Comparison of ENCODE assay signal across 9 mouse cellular contexts in the genomic region with DNA sequence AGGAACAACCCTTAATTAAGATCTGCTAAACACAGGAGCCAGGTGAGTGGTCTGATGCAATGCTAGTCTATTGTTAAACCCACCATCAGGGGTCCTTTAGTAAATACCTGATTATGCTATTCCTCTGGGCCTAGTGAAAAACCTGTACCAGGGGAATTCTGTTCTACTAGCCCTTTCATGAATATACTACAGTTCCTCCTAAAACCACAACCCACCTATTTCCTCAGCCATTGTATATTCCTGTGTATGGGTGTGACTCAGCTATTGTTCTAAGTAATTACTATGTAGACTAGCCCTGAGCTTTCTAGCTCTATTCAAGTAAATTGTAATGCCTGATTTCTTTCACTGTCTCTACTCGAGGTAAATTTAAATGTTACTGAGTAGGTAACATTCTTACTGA. TPM values are rescaled to one million over a fixed set of nuclear protein-coding genes. Genes with fewer than 3 reads are reported as not detected.
DNase-seq lines count a peak whose midpoint lies in the region; TF ChIP-seq lines count a peak whose summit lies in the region.
"Not testable (repeated sequence)": the region's sequence is repeated elsewhere in the genome, so short reads cannot be mapped to it uniquely, and the experiment has no call there.
"Had no signal": no experiment of that assay in that cellular context is flagged by ENCODE, and none has a peak within 500 bp of the region (broad histone marks: within the 10 kb centered on the region; RNA-seq: fewer than 3 reads in every experiment).

No protein-coding gene starts in this region.

- H3K4me3 ChIP-seq in ES-Bruce4 (ENCODE audit: low read depth, low read length): not testable (repeated sequence)

- not testable (repeated sequence) for H3K27me3 ChIP-seq in ES-Bruce4 (ENCODE audit: control insufficient read depth, insufficient read depth, low read length, poor library complexity, severe bottlenecking)

- TF ChIP-seq EP300 in ES-Bruce4 (IDR thresholded peaks at IDR 0.05; ENCODE audit: insufficient read depth, low read depth, low read length): not testable (repeated sequence)

- not testable (repeated sequence) for H3K4me1 ChIP-seq in ES-Bruce4 (ENCODE audit: control insufficient read depth, insufficient read depth, low read length)

- not testable (repeated sequence) for TF ChIP-seq CTCF in ES-Bruce4 (IDR thresholded peaks at IDR 0.05; ENCODE audit: low read depth, low read length)

- DNase-seq in ES-CJ7 (ENCODE audit: low read depth, low spot score) (peak; percentile 64), R1 (ENCODE audit: low read depth, low spot score) (peak; percentile 93), ZHBTc4 (ENCODE audit: low read depth, low spot score) (peak; percentile 75)

- not testable (repeated sequence) for H3K9ac ChIP-seq in ES-Bruce4 (ENCODE audit: low read depth, poor library complexity, severe bottlenecking)

- not testable (repeated sequence) for H3K9me3 ChIP-seq in ES-Bruce4 (replicated peaks; ENCODE audit: control insufficient read depth, insufficient read depth, low read length, poor library complexity, severe bottlenecking)

- peak overlapping the region; percentile 46; the same call in 1 of the 2 replicates for H3K27ac ChIP-seq in ES-Bruce4 (ENCODE audit: insufficient read depth, low read length)

- not testable (repeated sequence) for H3K36me3 ChIP-seq in ES-Bruce4 (ENCODE audit: control insufficient read depth, insufficient read depth, low read length, poor library complexity, severe bottlenecking)

- not testable (repeated sequence) for TF ChIP-seq POLR2A in ES-Bruce4 (IDR thresholded peaks at IDR 0.05; ENCODE audit: insufficient read depth, low read length)

RNA-seq across cellular contexts. Expression of gene Egfem1, which starts 57.0 kb away (rescaled TPM):
- not detected in 2 replicates for polyA plus RNA-seq in ES-Bruce4 (2011; ENCODE audit: insufficient read depth, insufficient read length, low read depth, missing spikeins)
- polyA plus RNA-seq: activated CD4-positive, CD25-positive, alpha-beta regulatory T cell, adult 4 months; C2C12; CD4-positive, CD25-positive, alpha-beta regulatory T cell, adult 4 months; G1E; Patski had no signal
